Mouse (Mus musculus) cortical plate, adult 2 months (tissue): ENCODE data around the gene Adamtsl1.

Experiments used
- CTCF ChIP-seq: fragments of 200-500 bp; IDR thresholded peaks from 2 replicates; pipeline ENCODE4 v1.5.1; 2011; ENCODE audit warnings: mild to moderate bottlenecking, control low read depth, low read length; ENCODE audit not compliant: insufficient read depth; ENCODE audit errors: extremely low read depth
- POLR2A ChIP-seq: fragments of 200-500 bp; IDR thresholded peaks from 2 replicates; pipeline ENCODE4 v1.6.1; 2011; ENCODE audit warnings: mild to moderate bottlenecking, low read length, control low read depth; ENCODE audit not compliant: insufficient read depth; ENCODE audit errors: extremely low read depth

DNA sequence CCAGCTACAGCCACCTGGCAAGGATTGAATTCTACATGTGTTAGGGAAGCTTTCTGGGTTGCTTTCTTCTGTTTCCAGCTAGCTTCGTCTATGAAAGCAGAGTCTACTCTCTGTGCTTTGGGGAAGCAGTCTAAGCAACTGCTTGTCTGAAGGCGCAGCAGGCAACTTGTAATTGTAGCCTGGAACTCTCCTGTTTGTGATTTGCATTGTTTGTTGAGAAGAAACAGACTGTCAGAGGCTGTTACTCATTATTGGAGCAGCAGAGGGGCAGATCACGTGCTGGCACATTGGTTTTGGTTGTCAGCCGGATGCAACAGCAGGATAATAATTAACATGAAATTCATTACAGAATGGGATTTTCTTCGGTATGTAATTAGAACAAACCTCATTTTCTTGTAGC is 254.1 kb downstream of the Adamtsl1 start:
- TF ChIP-seq CTCF: no peak
- no peak for TF ChIP-seq POLR2A
